Mouse (Mus musculus) lung, embryonic 14.5 days (tissue): Measurements from ENCODE around the gene Rfc5. TPM values are rescaled to one million over a fixed set of nuclear protein-coding genes. Genes with fewer than 3 reads are reported as not detected.
A peak's percentile ranks its signal among the peaks of the same experiment; 100 is the strongest.

ENCODE experiments used
- ATAC-seq: fragments of 200-750 bp; cut with Nextera tagmentation; 2 replicates; pipeline ENCODE4 v1.8.0; 2017; ENCODE audit warnings: mild to moderate bottlenecking, moderate TSS enrichment, moderate library complexity; ENCODE audit not compliant: insufficient read depth
- DNase-seq: peaks from one replicate; pipeline ENCODE4 v3.0.0-alpha.2; 2015
- H3K27ac ChIP-seq: fragments of 300-500 bp; sonication (generic); 2 replicates; pipeline ENCODE4 v1.5.1; 2014; ENCODE audit warnings: low read depth, mild to moderate bottlenecking, moderate library complexity
- H3K27me3 ChIP-seq: fragments of 300-500 bp; sonication (generic); 2 replicates; pipeline ENCODE4 v1.6.1; 2014; ENCODE audit warnings: low read length, control low read depth; ENCODE audit not compliant: insufficient read depth
- H3K36me3 ChIP-seq: fragments of 300-500 bp; sonication (generic); 2 replicates; pipeline ENCODE4 v1.6.1; 2014; ENCODE audit warnings: control low read depth; ENCODE audit not compliant: insufficient read depth
- H3K4me1 ChIP-seq: fragments of 300-500 bp; sonication (generic); 2 replicates; pipeline ENCODE4 v1.6.1; 2014; ENCODE audit warnings: antibody characterized with exemption, control low read depth; ENCODE audit not compliant: insufficient read depth
- H3K4me2 ChIP-seq: fragments of 300-500 bp; sonication (generic); 2 replicates; pipeline ENCODE4 v1.6.1; 2014; ENCODE audit warnings: mild to moderate bottlenecking
- H3K4me3 ChIP-seq: fragments of 300-500 bp; sonication (generic); 2 replicates; pipeline ENCODE4 v1.5.1; 2014; ENCODE audit warnings: low read depth, low read length
- H3K9ac ChIP-seq: fragments of 300-500 bp; sonication (generic); 2 replicates; pipeline ENCODE4 v1.6.1; 2014
- H3K9me3 ChIP-seq: fragments of 300-500 bp; sonication (generic); 2 replicates; pipeline ENCODE4 v1.6.1; 2016; ENCODE audit warnings: low read depth, low read length, control low read depth
- CTCF ChIP-seq: IDR thresholded peaks from 2 replicates; pipeline ENCODE4 v1.5.1; 2016; ENCODE audit warnings: antibody characterized with exemption, low read depth
- WGBS: fragments of 180-500 bp; shearing (Covaris S2); extraction: QIAGEN DNeasy Blood & Tissue Kit; methylation state at CpG from one replicate; pipeline ENCODE4 v1.1.7; 2014; 5-methylcytosine and 5-hydroxymethylcytosine counted together
- polyA plus RNA-seq: library from polyadenylated mRNA; unstranded; fragments of >200 nt; fragmentation: Nextera tagmentation; extraction: Ambion mirVana; gene quantifications from 2 replicates; pipeline ENCODE4 v1.2.1, GENCODE M21; 2014

The Rfc5 gene
- polyA plus RNA-seq, 1 experiment from 2014 or later: 145 TPM

- H3K27ac ChIP-seq: no peak overlapping the region; the same call in 1 of the 2 replicates
- WGBS: 83% methylated on average over 7 of the region's 7 CpGs
- H3K27me3 ChIP-seq: no peaks in the 10 kb centered on the region
- DNase-seq (no peak), ATAC-seq (no peak)
- no peak overlapping the region for H3K4me2 ChIP-seq
- H3K9ac ChIP-seq: no peak overlapping the region
- H3K9me3 ChIP-seq: no peaks in the 10 kb centered on the region
- no peak for TF ChIP-seq CTCF
- peaks cover 84% of the 10 kb centered on the region for H3K36me3 ChIP-seq
- H3K4me1 ChIP-seq: no peaks in the 10 kb centered on the region
- no peak overlapping the region for H3K4me3 ChIP-seq
Observed at GRCm38 (mm10) chr5:117374372-117375049, 14.3 kb downstream of the Rfc5 start.

DNA sequence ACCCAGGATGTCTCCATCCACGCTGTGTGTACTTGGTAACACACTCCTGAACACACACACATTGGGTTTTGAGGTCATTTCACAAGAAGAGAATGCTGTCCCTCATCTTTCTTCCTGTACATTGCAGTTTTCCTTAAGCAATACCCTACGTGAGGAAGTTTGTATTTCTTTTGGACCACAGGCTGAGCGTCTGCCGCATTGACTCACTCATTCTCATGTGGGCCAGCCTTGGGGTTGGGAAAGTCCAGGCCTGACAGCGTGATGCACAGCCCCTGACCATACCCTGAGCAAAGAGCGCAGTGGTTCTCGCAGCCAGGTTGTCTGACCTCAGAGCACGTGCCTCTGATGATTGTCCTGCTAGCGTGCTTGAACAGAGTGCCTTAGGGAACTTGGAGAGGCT lies 15.4 kb downstream of the Rfc5 start:
- Histone ChIP-seq H3K9ac (no peak overlapping the region), H3K27ac (peak overlapping the region; percentile 36; the same call in 1 of the 2 replicates), H3K4me2 (no peak overlapping the region), H3K9me3 (no peaks in the 10 kb centered on the region), H3K36me3 (peaks cover 85% of the 10 kb centered on the region), H3K27me3 (no peaks in the 10 kb centered on the region), H3K4me1 (no peaks in the 10 kb centered on the region), H3K4me3 (no peak overlapping the region)
- 72% methylated on average over 9 of the region's 9 CpGs for WGBS
- peak; percentile 27; the same call in 1 of the 2 replicates for ATAC-seq
- no peak for DNase-seq
- TF ChIP-seq CTCF: no peak

GRCm38 (mm10) chr5:117370592-117370991 lies 18.3 kb downstream of the Rfc5 start:
- Histone ChIP-seq H3K9ac (no peak overlapping the region), H3K4me1 (no peaks in the 10 kb centered on the region), H3K4me3 (no peak overlapping the region), H3K27me3 (no peaks in the 10 kb centered on the region), H3K36me3 (peaks cover 84% of the 10 kb centered on the region), H3K9me3 (no peaks in the 10 kb centered on the region), H3K27ac (no peak overlapping the region), H3K4me2 (no peak overlapping the region)
- no peak for TF ChIP-seq CTCF
- 76% methylated on average over 10 of the region's 10 CpGs for WGBS
- no peak for DNase-seq
- ATAC-seq: no peak

DNA sequence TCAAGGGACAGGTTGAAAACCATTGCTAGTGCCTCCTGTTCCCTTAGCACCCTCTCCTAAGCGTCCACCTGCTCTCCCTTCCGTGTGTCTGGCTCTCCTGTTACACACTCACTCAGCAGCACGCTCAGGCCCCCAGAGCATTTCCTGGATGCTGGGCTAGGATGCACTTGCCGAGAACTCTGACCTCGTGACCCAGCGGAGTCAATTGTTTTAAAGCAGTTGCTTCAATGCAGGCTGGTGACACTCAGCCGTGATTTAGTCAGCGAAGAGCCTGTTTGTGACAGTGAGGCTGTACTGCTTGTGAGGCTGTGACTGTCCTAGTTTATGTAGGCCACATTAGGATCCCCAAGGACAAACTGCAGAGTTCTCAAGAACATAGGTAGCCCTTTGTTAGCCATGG lies 21.6 kb downstream of the Rfc5 start:
- H3K9me3 ChIP-seq: no peaks in the 10 kb centered on the region
- H3K9ac ChIP-seq: no peak overlapping the region
- TF ChIP-seq CTCF: no peak
- no peak overlapping the region for H3K27ac ChIP-seq
- no peak for DNase-seq
- H3K4me2 ChIP-seq: no peak overlapping the region
- no peaks in the 10 kb centered on the region for H3K27me3 ChIP-seq
- no peak overlapping the region for H3K4me3 ChIP-seq
- H3K4me1 ChIP-seq: no peaks in the 10 kb centered on the region
- no peak for ATAC-seq
- H3K36me3 ChIP-seq: peaks cover 79% of the 10 kb centered on the region
- 36% methylated on average over 8 of the region's 8 CpGs for WGBS

DNA sequence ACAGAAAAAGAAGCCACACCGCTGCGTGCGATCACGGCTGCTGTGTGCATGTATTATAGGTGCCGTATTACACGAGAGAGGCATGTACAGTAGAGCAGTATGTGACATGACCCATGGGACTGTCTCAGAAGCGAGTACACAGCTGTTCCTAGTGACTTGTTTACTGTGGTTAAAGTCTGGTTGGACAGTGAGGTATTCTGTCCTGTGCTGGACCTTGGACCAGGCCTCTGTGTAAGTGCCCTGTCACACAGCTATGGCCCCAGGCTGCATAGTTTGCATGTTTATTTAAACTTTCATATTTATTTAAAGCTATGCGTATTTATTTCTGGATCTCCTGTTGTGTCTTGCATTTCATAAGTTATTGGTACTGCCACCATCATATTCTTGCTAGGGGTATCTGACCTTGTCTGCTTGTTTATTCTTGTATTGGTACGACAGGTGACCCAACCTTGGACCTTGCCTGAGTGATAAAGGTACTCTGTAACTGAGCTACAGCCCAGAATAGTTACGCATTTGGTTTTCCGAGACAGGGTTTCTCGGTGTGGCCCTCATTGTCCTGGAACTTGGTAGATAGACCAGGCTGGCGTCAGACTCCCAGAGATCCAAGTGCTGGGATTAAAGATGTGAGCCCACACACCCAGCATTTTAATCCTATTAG lies 22.8 kb downstream of the Rfc5 start:
- peaks cover 67% of the 10 kb centered on the region for H3K36me3 ChIP-seq
- H3K4me3 ChIP-seq: no peak overlapping the region
- no peak for TF ChIP-seq CTCF
- DNase-seq: no peak
- H3K4me2 ChIP-seq: no peak overlapping the region
- ATAC-seq: no peak
- no peak overlapping the region for H3K9ac ChIP-seq
- H3K27me3 ChIP-seq: no peaks in the 10 kb centered on the region
- H3K4me1 ChIP-seq: peaks cover 3% of the 10 kb centered on the region
- H3K9me3 ChIP-seq: no peaks in the 10 kb centered on the region
- 86% methylated on average over 13 of the region's 13 CpGs for WGBS
- no peak overlapping the region for H3K27ac ChIP-seq

- Histone ChIP-seq H3K4me1 (peaks cover 13% of the 10 kb centered on the region), H3K27ac (no peak overlapping the region), H3K36me3 (peaks cover 56% of the 10 kb centered on the region), H3K27me3 (no peaks in the 10 kb centered on the region), H3K9me3 (no peaks in the 10 kb centered on the region), H3K9ac (no peak overlapping the region), H3K4me2 (no peak overlapping the region), H3K4me3 (no peak overlapping the region)
- ATAC-seq: no peak
- DNase-seq: no peak
- TF ChIP-seq CTCF: no peak
- WGBS: 82% methylated on average over 3 of the region's 3 CpGs
Observed at GRCm38 (mm10) chr5:117364821-117365220, 24.0 kb downstream of the Rfc5 start.

DNA sequence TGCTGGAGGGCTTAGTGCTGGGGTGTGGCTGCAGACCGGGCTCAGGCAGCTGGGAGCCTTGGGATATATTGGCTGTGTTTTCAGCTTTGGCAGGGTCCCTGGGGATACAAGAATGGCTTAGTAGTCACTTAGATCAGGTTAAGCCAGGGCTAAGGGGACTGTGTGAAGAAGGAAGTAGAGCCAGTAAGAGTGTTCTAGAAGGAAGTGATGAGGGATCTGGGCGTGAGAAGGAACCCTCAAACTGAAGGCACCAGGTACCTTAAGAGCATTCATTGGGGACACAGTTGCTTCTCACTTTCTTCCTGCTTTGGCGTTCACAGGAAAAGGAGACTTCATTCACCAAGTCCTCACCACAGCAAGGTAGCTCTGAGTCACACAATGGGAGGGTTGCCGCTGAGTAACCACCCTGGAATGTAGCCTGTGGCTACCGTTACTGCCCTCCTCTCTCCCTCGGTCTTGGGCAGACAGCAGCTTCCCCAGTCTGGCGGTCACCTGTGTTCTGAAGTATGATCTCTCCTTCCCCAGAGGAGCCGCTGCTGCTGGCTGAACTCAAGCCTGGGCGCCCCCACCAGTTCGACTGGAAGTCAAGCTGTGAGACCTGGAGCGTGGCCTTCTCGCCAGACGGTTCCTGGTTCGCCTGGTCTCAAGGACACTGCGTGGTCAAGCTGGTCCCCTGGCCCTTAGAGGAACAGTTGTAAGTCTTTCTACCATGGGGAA lies 25.6 kb downstream of the Rfc5 start:
- peaks cover 18% of the 10 kb centered on the region for H3K4me1 ChIP-seq
- peak; percentile 54 for DNase-seq

More for the DNA sequence above, 25.6 kb downstream of the Rfc5 start:
- H3K36me3 ChIP-seq: peaks cover 41% of the 10 kb centered on the region
- 56% methylated on average over 15 of the region's 15 CpGs for WGBS
- H3K27me3 ChIP-seq: no peaks in the 10 kb centered on the region
- peak; percentile 68; the same call in 1 of the 2 replicates for ATAC-seq
- H3K9ac ChIP-seq: no peak overlapping the region
- TF ChIP-seq CTCF: no peak
- H3K4me2 ChIP-seq: no peak overlapping the region
- H3K27ac ChIP-seq: peak overlapping the region; percentile 55; the same call in 1 of the 2 replicates
- no peak overlapping the region for H3K4me3 ChIP-seq
- no peaks in the 10 kb centered on the region for H3K9me3 ChIP-seq
